Mouse (Mus musculus): ENCODE results near the gene Dvl2.

Gene Dvl2

GRCm38 (mm10) chr11:70028401-70029129 is 28.2 kb downstream of the Dvl2 start:
- no peak for DNase-seq (ENCODE audit: low spot score)

GRCm38 (mm10) chr11:70029130-70029801 is 28.9 kb downstream of the Dvl2 start:
- peak; percentile 67 for DNase-seq (ENCODE audit: low spot score)

GRCm38 (mm10) chr11:70029829-70030550 is 29.6 kb downstream of the Dvl2 start:
- DNase-seq (ENCODE audit: low spot score), result no peak

- no peak for DNase-seq (ENCODE audit: low spot score)
Measured at GRCm38 (mm10) chr11:70030651-70031320, 30.4 kb downstream of the Dvl2 start.

- DNase-seq (ENCODE audit: low spot score), result no peak
Measured at GRCm38 (mm10) chr11:70031321-70031670, 30.9 kb downstream of the Dvl2 start.

GRCm38 (mm10) chr11:70038174-70038573 is 37.8 kb downstream of the Dvl2 start:
- DNase-seq (ENCODE audit: low spot score), result no peak

- DNase-seq (ENCODE audit: low spot score), result no peak
Measured at GRCm38 (mm10) chr11:70039631-70040030, 39.2 kb downstream of the Dvl2 start.

GRCm38 (mm10) chr11:70040184-70040583 is 39.8 kb downstream of the Dvl2 start:
- DNase-seq (ENCODE audit: low spot score), result no peak

GRCm38 (mm10) chr11:70042309-70043085 is 42.1 kb downstream of the Dvl2 start:
- no peak for DNase-seq (ENCODE audit: low spot score)

GRCm38 (mm10) chr11:70043665-70044064 is 43.3 kb downstream of the Dvl2 start:
- DNase-seq (ENCODE audit: low spot score), result no peak

GRCm38 (mm10) chr11:70045435-70045834 is 45.0 kb downstream of the Dvl2 start:
- no peak for DNase-seq (ENCODE audit: low spot score)

- no peak for DNase-seq (ENCODE audit: low spot score)
Measured at GRCm38 (mm10) chr11:70049366-70049765, 49.0 kb downstream of the Dvl2 start.

- no peak for DNase-seq (ENCODE audit: low spot score)
Measured at GRCm38 (mm10) chr11:70049816-70050215, 49.4 kb downstream of the Dvl2 start.

GRCm38 (mm10) chr11:70053156-70053555 is 52.8 kb downstream of the Dvl2 start:
- no peak for DNase-seq (ENCODE audit: low spot score)

GRCm38 (mm10) chr11:70053898-70054570 is 53.6 kb downstream of the Dvl2 start, which contains the start of gene Asgr1:
Asgr1 (plus strand) TSS chr11:70054085.
- no peak for DNase-seq (ENCODE audit: low spot score)

GRCm38 (mm10) chr11:70055618-70056214 is 55.3 kb downstream of the Dvl2 start:
- DNase-seq (ENCODE audit: low spot score), result peak; percentile 81

- no peak for DNase-seq (ENCODE audit: low spot score)
Measured at GRCm38 (mm10) chr11:70057805-70058204, 57.4 kb downstream of the Dvl2 start.

- DNase-seq (ENCODE audit: low spot score), result no peak
Measured at GRCm38 (mm10) chr11:70059930-70060329, 59.5 kb downstream of the Dvl2 start.
